Mouse (Mus musculus): ENCODE results near the gene Ano1. TPM values are rescaled to one million over a fixed set of nuclear protein-coding genes. Genes with fewer than 3 reads are reported as not detected.

The Ano1 gene
- polyA plus RNA-seq, 1 experiment = 1.7 TPM

- TF ChIP-seq GATA1 (IDR thresholded peaks at IDR 0.05; ENCODE audit: low read length) = no peak
Measured at GRCm38 (mm10) chr7:144604735-144605134, 147.0 kb downstream of the Ano1 start.

GRCm38 (mm10) chr7:144604291-144604690 is 147.5 kb downstream of the Ano1 start:
- no peak for TF ChIP-seq GATA1 (IDR thresholded peaks at IDR 0.05; ENCODE audit: low read length)

- no peak for TF ChIP-seq GATA1 (IDR thresholded peaks at IDR 0.05; ENCODE audit: low read length)
Measured at GRCm38 (mm10) chr7:144600333-144600900, 151.4 kb downstream of the Ano1 start.

GRCm38 (mm10) chr7:144589508-144589907 is 162.3 kb downstream of the Ano1 start:
- no peak for TF ChIP-seq GATA1 (IDR thresholded peaks at IDR 0.05; ENCODE audit: low read length)

GRCm38 (mm10) chr7:144587291-144587690 is 164.5 kb downstream of the Ano1 start:
- TF ChIP-seq GATA1 (IDR thresholded peaks at IDR 0.05; ENCODE audit: low read length) = no peak

- no peak for TF ChIP-seq GATA1 (IDR thresholded peaks at IDR 0.05; ENCODE audit: low read length)
Measured at GRCm38 (mm10) chr7:144585648-144586047, 166.1 kb downstream of the Ano1 start.

- no peak for TF ChIP-seq GATA1 (IDR thresholded peaks at IDR 0.05; ENCODE audit: low read length)
Measured at GRCm38 (mm10) chr7:144583619-144584018, 168.2 kb downstream of the Ano1 start.

- no peak for TF ChIP-seq GATA1 (IDR thresholded peaks at IDR 0.05; ENCODE audit: low read length)
Measured at GRCm38 (mm10) chr7:144582284-144582980, 169.3 kb downstream of the Ano1 start, which contains the start of gene Fadd. Gene Fadd (minus strand): TSS chr7:144582463.

GRCm38 (mm10) chr7:144581559-144582283 is 170.1 kb downstream of the Ano1 start:
- no peak for TF ChIP-seq GATA1 (IDR thresholded peaks at IDR 0.05; ENCODE audit: low read length)

GRCm38 (mm10) chr7:144577876-144578275 is 173.9 kb downstream of the Ano1 start:
- TF ChIP-seq GATA1 (IDR thresholded peaks at IDR 0.05; ENCODE audit: low read length) = no peak

- TF ChIP-seq GATA1 (IDR thresholded peaks at IDR 0.05; ENCODE audit: low read length) = no peak
Measured at GRCm38 (mm10) chr7:144572234-144572633, 179.5 kb downstream of the Ano1 start.

GRCm38 (mm10) chr7:144571598-144571997 is 180.2 kb downstream of the Ano1 start:
- TF ChIP-seq GATA1 (IDR thresholded peaks at IDR 0.05; ENCODE audit: low read length) = no peak

GRCm38 (mm10) chr7:144569428-144569827 is 182.3 kb downstream of the Ano1 start:
- TF ChIP-seq GATA1 (IDR thresholded peaks at IDR 0.05; ENCODE audit: low read length) = no peak

- TF ChIP-seq GATA1 (IDR thresholded peaks at IDR 0.05; ENCODE audit: low read length) = no peak
Measured at GRCm38 (mm10) chr7:144568091-144568490, 183.7 kb downstream of the Ano1 start.

GRCm38 (mm10) chr7:144566921-144567682 is 184.7 kb downstream of the Ano1 start:
- TF ChIP-seq GATA1 (IDR thresholded peaks at IDR 0.05; ENCODE audit: low read length) = no peak

All from G1E-ER4 (cell line).